ENCODE assay signal across 8 mouse cellular contexts in genomic region chr5:135008671-135009589, GRCm38 (mm10). TPM values are rescaled to one million over a fixed set of nuclear protein-coding genes. Genes with fewer than 3 reads are reported as not detected.
DNase-seq lines count a peak whose midpoint lies in the region; ATAC-seq lines count a peak whose summit lies in the region.

Gene Abhd11, plus strand, starts transcription at chr5:135009152.

- H3K4me2 ChIP-seq in intestine, embryonic 14.5 days (ENCODE audit: low read length), result peak within 1 kb of the TSS; percentile 53

- under 1% methylated on average over 52 of the region's 52 CpGs for WGBS in intestine, embryonic 14.5 days

- intact Hi-C loops in left cerebral cortex, postnatal 14 days (cut with DNase I), result no loop called here

- peak within 1 kb of the TSS; percentile 73 for H3K9ac ChIP-seq in intestine, embryonic 14.5 days (ENCODE audit: low read length)

- peak; percentile 87 for ATAC-seq in intestine, embryonic 14.5 days (replicated peaks; ENCODE audit: low FRiP score, low TSS enrichment, low read depth)

- no peaks in the 10 kb centered on the region for H3K9me3 ChIP-seq in intestine, embryonic 14.5 days (ENCODE audit: control insufficient read depth, low read length)

- peak within 1 kb of the TSS; percentile 82 for H3K4me3 ChIP-seq in intestine, embryonic 14.5 days (ENCODE audit: low read depth, low read length)

- peak; percentile 90 to 92 for DNase-seq in adrenal gland, adult 18-20 months (ENCODE audit: low spot score in 2 of 2)
- peak; percentile 100 for DNase-seq in embryo, embryonic 11 days
- peak; percentile 99 for DNase-seq in gastrocnemius, postnatal 25 days
- peak; percentile 99 for DNase-seq in intestine, embryonic 14.5 days (ENCODE audit: low spot score)
- peak; percentile 97 to 100 for DNase-seq in left cerebral cortex, postnatal 14 days (ENCODE audit: low spot score in 2 of 2)
- DNase-seq in mesoderm, embryonic 11.5 days (ENCODE audit: low read depth, low spot score), result peak; percentile 100
- DNase-seq in right cerebral cortex, postnatal 36 days (ENCODE audit: low spot score in 2 of 2), result peak; percentile 99
- DNase-seq in yolk sac, embryonic 10.5 days (ENCODE audit: low spot score), result peak; percentile 100

- peaks cover 15% of the 10 kb centered on the region for H3K4me1 ChIP-seq in intestine, embryonic 14.5 days (replicated peaks; ENCODE audit: control insufficient read depth, insufficient read depth, low read length)

- 0 out of 2 replicates have a peak, but pooled peaks cover 7% of the 10 kb centered on the region for H3K36me3 ChIP-seq in intestine, embryonic 14.5 days (ENCODE audit: control insufficient read depth, insufficient read depth, low read length)

- no peaks in the 10 kb centered on the region for H3K27me3 ChIP-seq in intestine, embryonic 14.5 days (replicated peaks; ENCODE audit: control insufficient read depth, insufficient read depth, low read length)

- H3K27ac ChIP-seq in intestine, embryonic 14.5 days (ENCODE audit: low read depth), result peak within 1 kb of the TSS; percentile 98

RNA-seq across cellular contexts. Expression of gene Abhd11, which starts in this region (rescaled TPM):
- total RNA-seq in adrenal gland, adult 18-20 months (2021), result 10 to 100 TPM; 52.3 to 59.7 TPM
- 10 to 100 TPM; 57.1 to 58.5 TPM for total RNA-seq in gastrocnemius, postnatal 25 days (2021)
- polyA plus RNA-seq in intestine, embryonic 14.5 days (2014; fragmentation: Nextera tagmentation; extraction: Ambion mirVana), result 99.7 and 104 TPM in 2 replicates
- total RNA-seq in left cerebral cortex, postnatal 14 days (2021), result 10 to 100 TPM; 41.2 to 42.0 TPM

Comparison
In these comparisons a context has a peak if more than half of its experiments do, and no peak if none do; other contexts are left out.
1. Peak in every context shown above with its lines: DNase-seq, ATAC-seq, H3K4me3 ChIP-seq and H3K27ac ChIP-seq.